Mouse (Mus musculus) activated CD4-positive, CD25-positive, alpha-beta regulatory T cell, adult 4 months (primary cell): Measurements from ENCODE around the gene Cacng1. TPM values are rescaled to one million over a fixed set of nuclear protein-coding genes. Genes with fewer than 3 reads are reported as not detected.
A peak's percentile ranks its signal among the peaks of the same experiment; 100 is the strongest.

Experiments used
- ATAC-seq: one replicate; pipeline ENCODE4 v1.8.0; 2017
- polyA plus RNA-seq, 2 experiments: library from polyadenylated mRNA; unstranded; fragments of 100-300 nt; shearing (Covaris generic); gene quantifications; one replicate each; pipeline ENCODE4 v1.2.1; 2017

Gene Cacng1
- polyA plus RNA-seq, 2 experiments from 2014 or later, result not detected

DNA sequence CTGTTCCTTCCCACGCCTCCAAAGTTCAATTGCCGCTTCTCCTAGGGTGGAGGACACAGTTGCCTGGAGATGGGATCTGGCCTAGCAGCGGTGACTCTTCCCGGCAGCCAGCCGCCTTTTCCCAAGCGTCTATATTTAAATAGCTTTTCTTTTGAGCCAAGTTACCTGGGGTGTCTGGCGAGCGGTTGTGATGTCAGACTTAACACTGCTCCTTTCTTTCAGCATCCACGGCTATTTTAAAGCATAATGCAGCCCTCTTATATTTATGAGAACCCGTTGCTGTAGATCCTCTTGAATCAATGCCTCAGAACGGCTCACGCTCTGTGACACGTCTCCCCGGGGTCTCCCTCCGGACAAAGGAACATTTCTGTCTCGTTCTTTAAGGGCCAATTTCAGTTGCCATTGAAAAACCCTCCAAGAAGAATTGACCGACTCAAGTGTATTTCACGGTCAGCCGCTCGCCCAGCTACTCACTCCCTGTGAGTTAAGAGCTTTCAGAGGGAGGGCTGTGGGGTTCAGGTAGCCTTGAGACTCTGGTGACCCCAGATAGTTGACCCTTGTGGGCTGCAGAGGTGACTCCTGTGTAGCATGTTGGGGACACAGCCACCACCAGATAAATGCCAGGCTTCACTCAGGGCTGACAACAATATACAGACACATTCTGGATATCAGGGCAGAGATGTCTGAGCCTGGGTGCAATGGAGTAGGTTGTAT is 8.3 kb downstream of the Cacng1 start:
- no peak for ATAC-seq

DNA sequence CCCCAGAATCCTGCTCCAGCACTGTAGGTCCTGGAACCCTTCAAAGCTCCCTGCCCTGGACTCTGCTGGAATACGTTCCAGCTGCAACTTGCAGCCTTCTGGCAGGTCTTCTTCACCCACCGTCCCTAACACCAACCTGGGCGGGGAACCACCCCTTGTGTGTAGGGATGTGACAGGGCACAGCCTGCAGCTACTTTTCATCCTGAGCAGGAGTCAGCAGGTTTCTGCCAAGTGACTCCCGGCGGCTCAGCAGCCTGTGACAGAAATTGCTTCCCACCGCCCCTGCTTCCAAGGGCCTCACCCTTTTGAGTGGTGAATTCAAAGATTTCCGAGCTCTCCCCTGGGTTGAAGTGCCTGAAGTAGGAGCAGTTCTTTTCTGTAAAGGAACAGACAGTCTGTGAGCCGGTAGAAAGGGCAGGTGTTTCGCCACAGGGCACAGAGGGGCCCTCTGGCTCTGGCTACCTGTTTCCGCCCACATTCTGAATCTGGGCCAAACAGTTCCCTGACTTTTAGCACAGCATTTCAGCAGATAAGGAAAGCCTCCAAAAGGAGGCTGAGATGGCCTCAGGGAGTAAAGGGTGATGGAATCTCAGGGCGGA is 10.7 kb downstream of the Cacng1 start:
- no peak for ATAC-seq

DNA sequence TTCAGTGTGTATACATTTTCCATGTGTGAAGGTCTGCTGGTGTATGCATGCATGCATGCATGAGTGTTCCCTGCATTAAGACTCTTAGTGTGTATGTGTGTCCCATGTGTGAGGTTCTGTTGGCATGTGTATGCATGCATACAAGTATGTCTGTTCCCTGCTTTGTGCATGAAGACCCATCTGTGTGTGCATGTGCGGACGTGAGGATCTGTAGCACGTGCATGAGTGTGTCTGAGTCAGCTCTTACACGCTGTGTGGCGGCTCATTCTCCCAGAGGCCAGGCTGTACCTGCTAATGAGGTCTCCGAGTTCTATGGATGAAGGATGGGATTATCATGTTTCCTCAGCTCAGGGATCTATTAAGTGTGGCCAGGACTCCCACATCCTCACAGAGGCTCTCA is 11.3 kb downstream of the Cacng1 start:
- ATAC-seq, result no peak

DNA sequence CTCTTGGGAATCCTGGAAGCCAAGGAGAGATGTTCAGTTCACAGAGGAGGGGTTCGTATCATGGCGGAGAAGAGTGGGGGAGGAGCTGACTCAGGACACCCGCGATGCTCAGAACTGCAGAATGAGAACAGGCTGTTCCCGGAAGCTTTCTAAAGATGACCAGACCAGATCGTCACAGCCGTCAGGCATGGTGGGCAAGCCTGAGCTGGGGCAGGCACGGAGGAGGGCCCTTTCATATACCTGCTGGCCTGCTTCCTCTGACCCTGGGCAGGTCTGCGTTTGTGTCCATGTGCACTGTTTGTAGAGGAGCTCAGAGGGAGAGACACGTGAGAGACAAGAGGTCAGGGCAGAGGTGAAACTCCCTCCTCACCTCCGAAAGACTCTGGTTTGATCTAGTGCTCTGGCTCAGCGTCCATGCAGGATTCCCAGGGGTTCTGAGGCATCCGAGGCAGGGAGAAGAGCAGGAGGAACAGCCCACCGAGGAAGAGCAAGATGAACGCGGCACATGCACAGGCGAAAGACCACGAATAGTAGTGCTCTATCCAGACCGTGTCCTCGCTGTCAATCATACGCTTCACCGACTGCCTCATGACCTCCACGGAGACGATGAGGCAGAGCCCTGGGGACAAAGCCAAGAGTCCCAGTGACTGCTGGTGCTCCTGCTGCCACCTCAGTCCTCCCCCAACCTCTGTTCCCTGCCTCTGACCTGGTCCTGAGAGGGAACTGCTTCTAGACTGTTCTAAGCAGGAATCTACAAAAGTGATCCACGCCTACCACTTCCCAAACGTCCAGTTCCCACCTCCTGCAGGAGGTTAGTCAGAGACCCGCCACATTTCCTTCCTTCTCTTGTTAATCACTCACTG is 12.8 kb downstream of the Cacng1 start:
- no peak for ATAC-seq

DNA sequence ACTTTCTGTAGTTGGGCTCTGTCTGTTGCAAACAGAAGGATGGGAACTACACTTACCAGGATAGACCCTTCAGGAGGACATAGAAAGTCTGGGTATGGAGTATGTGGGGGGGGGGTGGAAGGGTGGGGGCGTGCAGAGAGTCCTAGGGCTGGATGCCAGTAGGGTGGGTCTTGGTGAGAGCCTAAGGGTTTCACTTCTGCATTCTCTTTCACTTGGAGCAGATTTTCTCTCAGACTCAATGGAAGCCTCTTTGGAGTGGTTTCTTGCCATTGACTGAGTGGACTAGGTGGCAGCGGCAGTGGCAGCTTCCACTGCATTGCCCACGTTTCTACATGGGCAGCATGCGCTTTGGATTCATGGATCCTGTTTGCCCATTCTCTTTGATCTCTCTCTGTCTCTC is 16.4 kb downstream of the Cacng1 start:
- no peak for ATAC-seq

DNA sequence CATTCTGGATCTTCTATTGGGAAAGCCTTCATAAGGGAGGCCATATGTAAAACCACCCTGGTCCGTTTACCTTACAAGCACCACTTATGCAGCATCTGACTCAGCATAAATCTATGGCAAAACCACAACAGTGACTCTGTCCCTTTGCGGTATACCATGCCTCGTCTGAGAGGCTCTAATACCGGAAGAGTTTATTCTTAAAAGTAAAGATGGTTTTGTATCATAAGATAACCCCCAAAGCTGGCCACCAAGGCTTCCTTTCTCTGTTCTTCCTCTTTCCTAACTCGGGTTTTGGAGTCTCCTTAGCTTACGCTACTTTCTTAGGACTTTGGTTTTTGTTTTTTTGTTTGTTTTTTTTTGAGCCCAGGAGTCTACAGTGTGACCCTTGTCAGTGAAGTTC is 23.0 kb downstream of the Cacng1 start:
- peak; percentile 61 for ATAC-seq

DNA sequence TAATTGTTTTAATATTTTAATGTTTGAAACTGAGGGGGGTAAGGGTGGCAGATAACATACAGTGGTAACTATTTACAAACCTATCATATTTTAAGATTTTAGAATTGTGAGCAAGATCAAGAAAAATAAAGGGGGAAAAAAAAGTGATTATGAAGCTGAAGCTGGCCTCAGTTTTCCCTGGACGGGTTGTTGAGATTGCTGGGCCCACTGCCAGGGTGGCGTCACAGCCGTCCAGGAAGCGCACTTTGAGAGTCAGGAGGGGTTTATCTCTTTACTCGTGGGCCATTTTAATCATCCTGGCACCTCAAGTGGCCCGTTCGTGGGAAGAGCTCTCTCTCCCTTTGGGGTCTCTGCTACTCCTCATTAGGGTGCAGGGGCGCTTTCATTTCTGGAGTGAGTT is 24.8 kb downstream of the Cacng1 start:
- no peak for ATAC-seq

DNA sequence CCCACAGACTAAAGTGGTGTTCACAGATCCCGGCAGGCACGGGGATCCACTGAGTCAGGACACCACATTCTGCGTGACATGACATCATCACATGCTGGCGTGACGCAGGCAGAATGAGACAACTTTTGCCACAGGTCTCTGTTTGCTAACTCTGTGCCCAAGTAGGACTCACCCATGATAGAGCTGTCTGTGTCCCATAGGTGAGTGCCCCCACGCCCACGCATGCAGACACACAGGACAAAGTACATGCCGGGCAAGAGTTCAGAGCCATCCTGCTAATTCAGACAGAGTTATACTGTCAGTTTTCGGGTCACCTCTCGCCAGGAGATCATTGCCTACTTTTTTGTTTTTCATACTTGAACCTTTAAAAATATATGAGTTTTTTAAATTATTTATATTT is 27.8 kb downstream of the Cacng1 start:
- ATAC-seq, result no peak

DNA sequence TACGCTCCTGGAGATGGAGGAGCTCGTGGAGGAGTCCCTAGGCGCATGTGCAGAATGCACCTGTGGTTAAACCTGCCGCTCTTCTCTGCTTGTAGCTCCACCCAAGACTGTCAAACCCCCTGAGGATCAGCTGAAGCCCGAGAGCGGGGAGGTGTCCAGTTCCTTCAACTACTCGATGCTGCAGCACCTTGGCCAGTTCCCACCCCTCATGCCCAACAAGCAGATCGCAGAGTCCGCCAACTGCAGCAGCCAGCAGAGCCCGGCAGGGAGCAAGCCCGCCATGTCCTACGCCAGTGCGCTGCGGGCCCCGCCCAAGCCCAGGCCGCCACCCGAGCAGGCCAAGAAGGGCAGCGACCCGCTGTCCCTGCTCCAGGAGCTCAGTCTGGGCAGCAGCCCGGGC is 30.0 kb downstream of the Cacng1 start:
- ATAC-seq, result no peak

DNA sequence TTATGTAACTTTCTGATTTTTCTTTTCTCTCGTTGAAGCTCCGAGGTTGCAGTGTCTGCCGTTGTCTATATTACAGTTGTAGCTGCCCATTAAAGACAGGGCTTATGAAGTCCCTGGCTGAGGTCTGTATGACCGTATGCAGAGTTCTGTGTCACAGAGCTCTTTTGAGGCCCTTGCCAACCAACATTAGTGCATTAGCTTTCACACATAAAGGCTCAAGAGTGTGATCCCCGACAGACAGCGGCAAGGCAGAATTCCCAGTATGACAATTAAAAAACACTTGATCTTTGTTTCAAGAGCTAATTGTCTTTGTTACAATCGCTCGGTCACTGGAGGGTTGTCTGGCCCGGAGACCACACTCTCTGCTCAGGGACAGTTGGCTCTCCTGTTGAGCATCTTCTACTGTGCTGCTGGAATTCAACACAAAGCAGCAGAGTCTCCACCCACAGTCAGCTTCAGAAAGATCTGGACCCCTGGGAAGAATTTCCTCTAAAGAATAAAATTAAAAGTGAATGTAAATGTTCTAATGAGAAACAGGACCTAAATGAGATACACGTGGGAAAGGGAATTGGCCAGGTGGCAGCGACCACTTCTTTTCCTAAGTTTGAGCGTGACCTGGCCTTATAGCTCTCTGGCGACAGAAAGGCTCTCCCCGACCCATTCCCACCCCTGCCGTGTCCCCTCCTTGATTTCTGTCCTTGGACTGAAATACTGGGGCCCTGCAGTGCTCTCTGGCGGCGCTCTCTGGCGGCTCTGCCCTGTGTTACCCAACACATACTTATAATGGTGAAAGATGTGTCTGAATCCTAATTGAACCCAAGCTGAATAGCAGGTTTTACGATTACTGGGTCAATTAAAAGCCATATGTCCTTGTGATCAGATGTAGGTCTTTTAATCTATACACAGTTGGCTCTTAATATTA is 32.5 kb downstream of the Cacng1 start:
- ATAC-seq, result no peak

DNA sequence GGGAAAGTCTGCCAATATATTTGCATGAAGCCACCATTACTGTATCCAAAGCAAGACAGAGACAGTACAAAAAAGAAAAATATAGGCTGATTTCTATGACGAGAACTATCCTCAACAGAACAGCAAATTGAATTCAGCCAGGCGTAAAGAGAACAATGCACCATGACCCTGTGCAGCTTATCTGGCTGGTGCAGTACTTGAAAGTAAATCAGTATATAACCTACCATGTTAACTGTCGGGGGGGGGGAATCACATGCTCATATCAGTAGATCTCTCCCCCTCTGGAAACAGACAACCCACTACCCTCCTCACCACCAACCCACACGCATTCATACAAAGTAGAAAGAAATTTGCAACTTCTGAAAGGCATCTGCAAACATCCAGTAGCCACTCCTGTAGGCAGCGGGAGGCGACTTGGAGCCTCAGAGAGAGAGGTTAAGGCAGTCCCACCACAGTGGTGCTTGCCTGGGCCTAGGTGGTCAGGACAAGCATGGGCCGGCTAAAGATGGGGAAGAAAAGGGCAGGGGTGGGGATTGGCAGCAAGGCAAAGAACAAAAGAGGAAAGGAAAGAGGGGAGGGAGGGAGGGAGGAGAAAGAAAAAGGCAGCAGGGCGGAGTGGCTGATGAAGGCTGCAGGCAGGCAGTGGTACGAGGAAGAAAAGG is 33.5 kb downstream of the Cacng1 start:
- no peak for ATAC-seq

DNA sequence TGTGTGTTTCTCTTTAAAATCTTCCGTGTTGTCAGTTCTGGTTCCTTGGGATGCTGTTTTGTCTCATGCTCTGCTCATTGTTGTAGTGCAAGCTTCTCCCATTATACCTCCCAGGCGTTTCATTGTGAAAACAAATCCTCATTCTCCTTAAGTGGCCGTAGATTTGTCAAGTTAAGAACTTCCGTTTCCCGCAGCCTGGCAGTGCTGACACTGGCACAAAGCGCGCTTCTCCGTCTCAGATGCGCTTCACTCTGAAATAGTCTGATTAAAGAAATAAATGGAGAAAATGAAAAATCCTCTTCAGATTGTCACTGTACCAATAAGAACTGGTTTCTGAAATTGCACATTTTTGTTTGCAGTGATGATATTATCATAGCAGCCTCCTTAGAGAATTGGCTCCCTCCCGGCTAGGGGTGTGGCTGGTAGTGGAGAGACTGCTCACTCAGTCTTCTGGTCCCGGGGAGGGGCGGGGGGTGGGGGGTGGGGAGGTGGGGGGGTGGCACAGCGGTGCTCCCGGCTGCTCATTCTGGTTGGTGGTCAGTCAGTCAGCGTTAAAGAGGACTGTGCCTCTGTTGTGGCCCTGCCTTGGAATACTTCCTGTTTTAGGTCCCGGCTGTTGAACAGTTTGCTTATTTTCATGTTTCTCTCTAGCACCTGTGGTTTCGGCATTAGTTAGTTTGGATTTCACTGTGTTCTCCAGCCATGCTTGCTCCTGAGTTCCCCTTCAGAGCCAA is 39.9 kb downstream of the Cacng1 start:
- ATAC-seq, result no peak

DNA sequence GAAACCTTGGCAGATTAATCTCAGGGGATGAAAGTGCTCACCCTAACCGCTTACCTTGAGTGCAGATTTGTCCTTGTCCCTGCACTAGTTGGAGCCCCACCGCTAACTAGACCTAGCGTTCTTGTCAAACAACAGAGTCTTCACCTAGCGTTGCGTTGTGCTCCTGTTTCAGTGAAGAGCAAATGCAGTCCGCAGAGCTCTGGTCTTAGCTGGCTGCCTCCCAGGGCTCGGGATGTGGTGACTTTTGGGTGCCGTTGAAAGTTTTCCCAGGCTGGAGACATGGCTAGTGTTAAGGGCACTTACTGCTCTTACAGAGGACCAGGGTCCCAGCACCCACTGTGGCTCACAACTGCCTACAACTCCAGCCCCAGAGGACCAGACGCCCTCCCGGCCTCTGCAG is 41.1 kb downstream of the Cacng1 start:
- ATAC-seq, result no peak

DNA sequence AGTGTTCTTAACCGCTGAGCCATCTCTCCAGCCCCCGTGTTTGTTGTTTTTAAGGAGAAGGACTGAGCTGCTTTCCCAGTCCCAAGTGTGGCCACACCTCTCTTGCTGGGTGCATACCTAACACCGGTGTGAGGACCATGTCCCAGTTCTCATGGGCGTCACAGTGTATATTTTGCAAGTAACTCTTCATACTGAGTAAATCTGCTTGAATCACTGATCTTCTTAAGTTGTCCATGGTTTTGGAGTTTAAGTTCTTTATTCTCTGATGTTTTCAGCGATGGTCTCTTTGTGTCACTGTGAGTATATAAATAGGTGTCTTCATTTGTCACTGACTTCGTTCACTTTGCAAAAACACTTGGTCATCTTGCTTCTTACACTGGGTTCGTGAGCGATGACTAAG is 41.7 kb downstream of the Cacng1 start:
- ATAC-seq, result no peak

DNA sequence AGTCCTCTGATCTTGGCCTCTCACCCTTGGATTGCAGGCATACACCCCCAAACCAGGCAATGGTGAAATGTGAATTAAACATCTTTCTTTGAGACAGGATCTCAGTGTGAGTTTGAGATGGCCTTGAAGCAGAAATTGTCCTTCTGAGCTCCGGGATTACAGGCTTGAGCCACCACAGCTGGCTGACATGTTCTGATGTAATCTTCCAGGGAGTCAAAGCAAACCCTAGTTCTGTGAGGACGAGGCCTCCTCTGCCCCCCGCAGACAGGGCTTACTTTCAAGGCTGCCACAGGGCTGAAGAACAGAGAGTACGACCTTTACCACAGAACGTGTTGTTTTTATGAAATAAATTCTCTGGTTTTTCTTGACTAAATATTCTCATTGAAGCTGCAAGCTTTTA is 42.3 kb downstream of the Cacng1 start:
- no peak for ATAC-seq

DNA sequence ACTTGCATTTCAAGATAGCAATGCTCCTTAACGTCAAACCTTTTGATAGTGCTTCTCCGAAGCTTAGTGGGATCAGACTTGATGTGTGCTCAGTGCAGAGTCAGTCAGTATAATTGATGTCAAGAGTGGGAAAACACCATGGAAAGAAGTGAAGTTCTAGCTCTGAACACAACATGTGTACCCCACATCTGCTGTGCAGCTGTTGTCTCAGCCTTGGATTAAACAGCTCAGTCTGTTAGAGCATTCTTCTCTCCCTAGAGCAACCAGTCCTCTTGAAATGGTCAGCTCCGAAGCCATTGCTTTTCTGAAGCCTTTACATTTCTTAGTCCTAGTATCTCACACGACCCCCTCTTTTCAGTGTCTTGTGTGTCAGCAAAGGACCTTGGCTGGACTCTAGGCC is 47.3 kb downstream of the Cacng1 start:
- ATAC-seq, result no peak

DNA sequence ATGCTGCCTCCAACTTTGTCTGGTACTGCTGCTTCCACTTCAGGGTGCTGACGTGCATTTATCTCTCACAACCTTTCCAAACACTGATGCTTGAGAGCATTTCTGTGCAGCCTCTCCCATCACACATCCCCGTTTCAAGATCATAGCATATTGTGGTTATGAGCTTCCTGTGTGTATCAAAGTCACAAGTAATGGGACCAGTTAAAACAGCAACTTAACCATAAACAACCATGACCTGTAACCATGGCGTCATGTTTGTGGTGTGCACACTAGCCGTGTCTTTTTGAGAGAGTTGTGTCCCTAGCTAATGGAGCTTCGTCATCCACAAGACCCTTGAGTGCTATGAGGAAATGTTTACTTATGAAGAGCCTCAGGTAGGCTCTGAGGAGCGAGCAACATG is 48.1 kb downstream of the Cacng1 start:
- ATAC-seq, result peak; percentile 87

DNA sequence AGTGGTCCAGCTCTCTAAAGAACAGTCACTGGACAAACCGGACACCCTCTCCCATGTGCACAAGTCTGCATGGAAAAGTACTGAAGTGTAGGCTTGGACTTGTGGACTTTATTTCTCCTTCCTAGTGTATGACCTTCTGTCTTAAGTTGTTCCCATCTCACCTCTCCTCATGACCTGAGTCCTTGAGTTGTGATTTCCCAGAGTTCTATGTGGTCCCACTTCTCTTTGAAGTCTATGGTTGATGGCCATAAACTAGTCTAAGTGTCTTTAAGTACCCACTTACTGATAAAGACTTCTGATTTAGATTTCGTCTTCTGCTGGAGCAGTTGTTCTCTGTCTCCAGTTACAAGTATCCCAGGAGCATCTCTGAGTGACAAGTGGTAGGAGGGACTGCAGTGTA is 48.8 kb downstream of the Cacng1 start:
- ATAC-seq, result no peak

DNA sequence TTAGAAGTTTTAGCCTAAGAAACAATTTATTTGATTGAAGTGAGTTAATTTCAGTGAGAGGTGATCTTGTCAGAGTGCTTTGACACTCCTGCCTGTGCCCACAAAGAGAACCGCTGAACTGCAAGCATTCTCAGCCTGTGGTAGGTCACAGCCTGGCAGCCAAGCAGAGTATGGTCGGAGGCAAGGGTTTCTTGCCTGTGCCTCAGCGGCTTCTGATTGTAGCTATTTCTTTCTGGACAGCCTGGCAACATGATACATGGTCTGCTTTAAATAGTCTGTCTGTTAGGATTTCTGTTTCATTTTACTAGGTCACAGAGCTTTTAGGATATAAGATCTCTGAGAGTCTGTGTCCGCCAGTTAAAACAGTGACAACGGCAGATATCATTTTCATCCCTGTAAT is 53.7 kb downstream of the Cacng1 start:
- no peak for ATAC-seq

DNA sequence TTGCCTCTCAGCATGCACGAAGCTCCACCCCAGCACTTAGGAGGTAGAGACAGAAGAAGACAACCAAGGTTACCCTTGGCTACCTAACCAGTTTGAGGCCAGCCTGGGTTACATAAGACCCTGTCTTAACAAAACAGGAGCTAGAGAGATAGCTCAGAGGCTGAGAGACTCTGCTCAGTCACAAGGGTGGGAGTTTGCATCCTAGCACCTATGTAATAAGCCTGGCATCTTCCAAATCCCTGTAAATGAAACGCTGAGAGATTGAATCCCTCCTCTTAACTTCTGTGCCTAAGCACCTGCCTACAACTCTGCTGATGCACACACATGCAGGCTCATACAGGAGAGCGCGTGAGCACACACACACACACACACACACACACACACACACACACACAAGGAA is 55.9 kb downstream of the Cacng1 start:
- ATAC-seq, result no peak

DNA sequence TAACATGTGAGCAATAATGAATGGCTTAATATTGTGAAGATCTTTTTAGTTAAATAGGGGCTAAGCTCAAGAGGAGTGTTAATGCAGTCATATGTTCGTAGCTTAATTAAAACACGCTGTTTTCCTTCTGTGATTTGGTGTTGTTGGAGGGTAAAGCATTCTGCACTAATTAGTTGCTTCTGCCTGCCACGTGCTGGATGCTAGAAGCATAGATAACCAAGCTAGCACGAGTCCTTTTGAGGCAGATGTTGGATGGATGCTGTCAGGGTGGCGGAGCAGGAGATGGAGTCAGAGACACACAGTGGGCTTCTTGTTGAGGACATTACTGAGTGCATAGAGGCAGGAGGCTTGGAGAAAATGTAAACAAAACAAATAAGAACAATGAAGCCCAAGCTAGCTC is 59.2 kb downstream of the Cacng1 start:
- no peak for ATAC-seq

DNA sequence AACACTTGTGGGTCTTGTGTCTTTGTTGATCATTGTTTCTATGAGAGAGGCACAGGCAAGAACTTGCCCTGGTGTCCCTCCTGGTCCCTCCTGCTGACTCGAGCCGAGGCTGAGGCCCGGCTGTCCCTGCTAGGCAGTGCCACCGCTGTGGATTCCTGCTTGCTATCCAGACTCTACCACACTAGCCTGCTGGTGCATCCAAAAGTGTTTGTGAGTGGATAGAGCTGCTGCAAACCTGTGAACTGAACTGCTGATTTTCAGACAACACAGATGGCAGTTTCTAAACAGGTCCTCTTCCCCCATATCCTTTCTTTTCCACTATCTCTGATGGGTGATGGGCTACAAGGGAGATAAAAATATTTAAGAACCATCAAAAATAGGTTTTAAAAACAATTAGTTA is 60.8 kb downstream of the Cacng1 start:
- ATAC-seq, result no peak
